Mouse (Mus musculus): ENCODE results near the gene Axdnd1.

Gene Axdnd1

DNA sequence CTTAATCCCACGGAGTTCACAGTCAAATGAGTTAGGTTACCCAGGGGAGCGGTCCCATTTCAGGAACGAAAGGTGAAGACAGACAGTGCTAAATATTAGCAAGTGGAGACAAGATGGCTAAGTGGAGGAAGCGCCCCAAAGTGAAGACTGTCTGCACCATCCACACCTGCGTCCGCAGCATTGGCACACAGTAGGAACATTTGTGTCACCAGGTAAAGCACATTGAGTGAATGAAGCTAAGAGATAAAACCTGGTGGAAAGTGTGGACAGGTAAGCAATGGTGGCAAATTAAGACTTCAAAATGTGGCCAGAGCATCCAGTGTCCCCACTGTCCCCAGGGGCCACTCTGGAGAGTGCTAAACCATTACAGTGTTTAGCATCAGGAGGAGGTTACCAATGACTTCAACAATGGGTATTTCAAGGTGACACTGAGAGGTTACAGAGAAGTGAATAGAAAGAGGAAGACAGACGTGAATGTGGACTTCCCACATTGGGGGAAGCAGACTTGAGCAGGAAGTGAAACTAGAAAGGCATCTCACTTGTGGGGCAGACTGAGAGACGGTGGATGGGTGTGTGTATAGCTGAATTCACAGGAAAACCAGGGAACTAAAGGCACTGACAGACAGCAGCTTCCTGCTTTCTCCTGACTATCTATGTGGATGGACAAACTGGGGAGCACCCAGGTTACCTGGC is 16.2 kb upstream of the Axdnd1 start:
- WGBS, result 92% methylated on average over 8 of the region's 8 CpGs

DNA sequence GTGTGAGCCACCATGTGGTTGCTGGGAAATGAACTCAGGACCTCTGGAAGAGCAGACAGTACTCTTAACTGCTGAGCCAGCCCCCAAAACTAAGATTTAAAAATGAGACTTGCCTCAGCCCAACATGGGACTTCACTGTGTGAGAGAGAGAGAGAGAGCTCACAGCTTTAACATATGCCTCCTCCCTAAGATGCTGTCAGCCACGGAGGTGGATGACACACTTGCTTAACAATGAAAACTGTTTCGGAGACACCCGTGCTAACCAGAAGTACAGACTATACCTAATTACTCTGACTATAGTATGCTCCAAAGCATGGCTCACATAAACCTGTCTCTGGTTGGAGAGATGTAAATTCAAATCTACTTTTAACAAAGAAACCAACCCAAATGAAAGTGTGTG is 12.5 kb upstream of the Axdnd1 start:
- 59% methylated on average over 3 of the region's 3 CpGs for WGBS

DNA sequence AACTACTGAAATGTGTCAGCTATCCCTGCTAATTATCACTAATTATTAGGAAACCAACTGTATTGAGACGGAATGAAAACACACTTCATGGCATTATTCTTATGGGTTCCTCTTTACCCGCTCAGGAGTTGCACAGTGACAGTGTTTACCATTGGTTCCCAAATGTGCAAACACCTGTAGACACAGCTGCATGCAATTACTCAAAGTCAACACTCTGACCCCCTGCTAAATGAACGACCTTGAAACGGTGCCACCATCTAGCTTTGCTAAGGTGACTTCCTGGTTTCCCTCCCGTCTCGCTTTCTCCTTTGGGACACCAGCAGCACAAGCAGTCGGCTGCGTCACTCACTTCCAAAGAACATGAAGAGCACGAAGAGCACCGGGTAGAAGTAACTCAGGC is 11.5 kb upstream of the Axdnd1 start:
- 86% methylated on average over 10 of the region's 10 CpGs for WGBS

DNA sequence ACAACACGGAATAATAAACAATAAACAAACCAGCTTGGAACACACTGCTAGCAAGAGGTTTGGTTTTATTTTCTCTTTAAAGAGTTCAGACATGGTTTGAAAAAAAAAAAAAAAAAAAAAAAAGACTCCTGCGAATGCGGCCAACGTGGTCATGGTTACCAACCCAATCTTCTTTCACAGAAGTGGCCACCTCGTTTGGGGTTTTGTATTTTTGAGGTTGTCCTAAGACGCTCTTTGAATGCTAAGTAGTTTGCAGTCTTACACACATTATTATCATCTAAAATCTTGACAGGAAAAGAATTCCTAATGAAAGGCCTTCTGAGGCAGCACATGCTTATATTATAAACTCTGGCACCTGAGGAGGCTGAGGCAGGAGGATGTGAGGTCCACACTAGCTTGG is 7.5 kb upstream of the Axdnd1 start:
- WGBS, result 54% methylated on average over 6 of the region's 6 CpGs

DNA sequence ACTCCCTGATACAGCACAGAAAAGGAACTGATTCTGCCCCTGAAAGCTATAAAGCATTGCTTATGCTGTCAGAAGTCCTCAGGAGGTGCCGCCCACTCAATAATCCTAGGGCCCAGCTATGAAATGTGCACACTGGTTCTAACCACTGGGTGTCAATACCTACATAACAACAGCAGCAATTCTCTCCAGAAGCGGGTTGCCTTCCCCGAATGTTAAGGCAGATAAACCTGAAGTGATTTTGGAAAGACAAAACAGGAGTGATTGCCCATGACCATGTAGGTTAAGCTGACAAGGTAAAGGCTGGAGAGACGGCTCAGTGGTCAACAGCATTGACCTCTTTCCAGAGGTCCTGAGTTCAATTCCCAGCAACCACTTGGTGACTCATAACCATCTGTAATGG is 4.8 kb upstream of the Axdnd1 start:
- 95% methylated on average over 4 of the region's 4 CpGs for WGBS

DNA sequence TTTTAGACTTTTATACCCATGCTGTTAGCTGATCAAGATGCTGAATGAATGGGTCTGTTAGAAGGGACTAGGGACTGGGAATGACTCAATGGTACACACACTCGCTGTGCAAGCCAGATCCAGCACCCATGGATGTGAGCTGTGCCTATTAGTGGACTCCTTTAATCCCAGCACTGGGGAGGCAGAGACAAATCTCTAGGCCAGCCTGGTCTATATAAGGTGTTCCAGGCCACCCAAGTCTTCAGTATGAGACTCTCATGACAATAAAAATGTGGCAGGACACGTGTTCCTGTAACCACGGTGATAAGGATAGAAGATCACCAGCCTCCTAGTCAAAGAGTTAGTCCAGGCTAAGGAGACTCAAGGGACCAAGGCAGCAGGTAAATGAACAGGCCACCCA is 3.1 kb upstream of the Axdnd1 start:
- 96% methylated on average over 3 of the region's 3 CpGs for WGBS

DNA sequence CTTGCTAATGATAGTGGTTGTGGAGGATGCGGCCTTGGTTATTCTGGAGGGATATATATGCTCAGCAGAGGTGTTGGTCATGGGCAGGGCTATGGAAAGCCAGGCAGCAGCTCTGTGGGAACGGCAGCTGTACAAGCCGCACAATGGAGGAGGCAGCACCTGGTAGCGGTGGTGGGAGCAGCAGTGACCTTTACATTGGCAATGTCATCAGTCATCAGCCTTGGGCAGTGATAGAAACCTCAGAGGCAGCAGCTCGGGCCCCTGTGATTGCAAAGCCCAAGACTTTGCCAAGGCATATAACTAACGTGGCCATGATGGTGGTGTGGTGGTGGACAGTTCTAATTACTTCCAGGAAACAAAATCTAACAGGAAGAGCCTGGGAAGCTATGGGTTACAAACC is 2.5 kb upstream of the Axdnd1 start:
- 93% methylated on average over 6 of the region's 6 CpGs for WGBS

DNA sequence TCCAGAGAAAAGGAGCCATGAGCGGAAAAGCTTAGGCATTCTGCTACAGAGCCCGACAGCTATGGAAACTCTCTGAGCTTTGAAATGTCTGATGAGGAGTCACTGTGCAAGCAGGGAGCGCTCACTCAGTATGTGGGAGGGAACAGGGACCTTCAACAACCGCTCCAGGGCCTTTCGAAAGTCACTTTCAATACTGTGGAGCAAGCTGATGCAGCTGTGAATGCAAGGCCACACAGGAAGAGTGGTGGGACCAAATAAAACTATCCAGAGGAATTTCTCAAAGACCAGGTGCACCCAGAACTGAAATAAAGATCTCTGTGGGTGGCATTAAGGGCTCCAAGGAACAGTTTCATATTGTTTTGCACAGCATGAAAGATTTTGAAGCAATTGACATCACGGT is 1.9 kb upstream of the Axdnd1 start:
- WGBS, result 80% methylated on average over 6 of the region's 6 CpGs

DNA sequence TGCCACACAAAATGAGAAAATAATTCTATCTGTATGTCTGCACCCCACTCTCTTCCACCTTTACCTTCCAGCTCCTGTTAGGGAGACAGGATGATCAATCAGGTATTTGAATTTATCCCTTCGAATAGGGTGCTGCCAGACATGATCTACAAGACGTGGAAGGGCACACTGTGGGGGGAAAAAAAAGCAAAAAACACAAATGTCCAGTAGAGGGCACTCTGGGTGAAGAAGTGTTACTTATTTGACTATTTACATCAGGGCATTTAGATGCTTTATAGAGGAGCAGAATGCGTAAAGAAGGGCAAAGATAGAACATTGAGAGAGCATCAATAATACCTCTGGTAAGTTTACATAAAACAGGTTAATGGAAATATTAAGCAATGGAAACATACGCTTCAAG is 2.8 kb downstream of the Axdnd1 start:
- 43% methylated on average over 4 of the region's 4 CpGs for WGBS

DNA sequence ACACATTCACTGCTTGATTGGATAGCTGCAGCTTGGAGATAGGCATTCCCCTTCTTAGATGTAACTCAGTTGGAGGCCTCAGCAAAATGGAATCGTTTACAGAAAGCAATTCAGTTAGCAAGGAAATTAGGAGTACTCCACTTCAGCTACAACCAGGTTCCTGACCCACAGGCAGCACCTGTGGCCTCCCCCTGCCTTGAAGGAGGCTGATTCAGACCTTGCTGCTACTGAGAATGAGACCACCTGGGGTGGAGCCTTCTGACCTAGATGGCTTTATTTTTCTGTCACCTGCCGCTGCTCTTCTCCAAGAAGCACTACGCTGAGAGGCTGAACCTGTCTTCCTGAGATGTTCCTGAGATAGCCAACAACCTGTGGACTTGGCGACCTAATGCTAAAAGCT is 12.4 kb downstream of the Axdnd1 start:
- WGBS, result 87% methylated on average over 4 of the region's 4 CpGs

DNA sequence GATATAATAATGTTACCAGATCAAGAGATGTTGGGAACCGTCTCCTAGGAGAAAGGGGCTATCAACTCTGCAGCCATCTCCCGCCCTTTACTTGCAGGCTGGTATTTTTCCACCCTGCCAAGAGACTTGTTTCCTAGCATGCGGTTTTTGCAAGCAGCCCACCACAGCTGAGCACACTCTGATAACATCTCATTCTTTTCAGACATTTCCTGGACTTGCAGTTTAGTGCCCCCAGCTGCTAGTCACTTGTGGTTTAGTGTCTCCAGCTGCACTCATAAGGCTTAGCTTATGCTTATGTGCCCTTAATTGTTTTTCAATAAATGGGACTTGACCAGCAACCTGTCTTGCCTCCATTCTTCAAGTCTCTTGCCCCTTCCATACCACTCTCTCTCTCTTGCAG is 13.0 kb downstream of the Axdnd1 start:
- 75% methylated on average over 3 of the region's 3 CpGs for WGBS

DNA sequence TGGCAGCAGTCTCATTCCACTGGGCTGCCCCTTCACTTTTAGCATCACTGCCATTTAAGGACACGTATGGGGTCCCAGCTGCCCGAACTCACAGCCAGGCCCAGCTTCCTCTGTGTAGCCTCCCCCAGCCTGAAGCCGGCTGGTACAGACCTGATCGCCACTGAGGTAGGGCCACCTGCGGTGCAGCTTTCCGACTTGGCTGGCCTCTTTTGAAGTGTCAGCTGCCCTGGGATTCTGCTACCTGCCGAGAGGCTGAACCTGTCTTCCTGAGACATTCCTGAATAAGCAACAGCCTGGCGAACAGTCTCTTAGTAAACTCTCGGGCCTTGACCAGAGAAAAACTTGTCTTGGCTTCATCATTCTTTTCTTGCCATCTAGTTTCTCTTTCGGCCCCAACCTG is 17.7 kb downstream of the Axdnd1 start:
- 66% methylated on average over 10 of the region's 10 CpGs for WGBS

DNA sequence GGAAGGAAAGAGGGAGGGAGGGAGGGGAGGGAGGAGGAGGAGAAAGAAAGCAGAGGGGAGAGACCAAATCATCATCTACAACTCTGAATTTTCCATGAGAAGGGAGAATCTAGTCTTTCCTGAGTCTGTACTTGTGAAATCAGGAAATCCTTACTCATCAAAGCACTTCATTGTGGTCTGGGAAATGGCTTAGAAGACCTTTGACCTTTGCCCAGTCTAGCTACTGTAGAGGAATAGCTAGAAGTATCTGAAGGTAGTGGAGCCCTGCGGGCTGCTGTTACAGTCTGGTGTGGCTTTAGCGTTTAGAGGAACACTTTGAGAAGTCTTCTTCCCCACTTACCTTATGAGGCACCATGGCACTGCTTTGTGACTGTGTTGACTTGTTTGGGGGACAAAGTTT is 18.5 kb downstream of the Axdnd1 start:
- WGBS, result 76% methylated on average over 2 of the region's 2 CpGs

DNA sequence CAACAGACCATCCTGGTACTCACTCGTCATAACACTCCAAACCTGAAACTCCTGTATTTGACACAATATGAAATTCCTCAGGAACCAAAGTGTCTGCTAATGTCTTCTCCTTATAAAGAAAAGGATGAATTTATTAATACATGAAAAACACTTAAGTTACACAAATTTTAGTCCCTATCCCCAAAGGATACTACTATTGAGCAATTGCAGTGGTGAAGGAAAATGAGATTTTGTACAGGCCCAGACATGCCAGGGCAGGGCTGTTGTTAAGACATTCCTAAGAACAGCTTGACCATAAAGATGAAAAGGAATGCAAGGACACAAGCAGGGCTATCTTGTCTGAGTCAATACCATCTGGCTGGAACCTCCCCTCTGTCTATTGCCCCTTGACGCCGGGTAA is 20.8 kb downstream of the Axdnd1 start:
- 95% methylated on average over 3 of the region's 3 CpGs for WGBS

DNA sequence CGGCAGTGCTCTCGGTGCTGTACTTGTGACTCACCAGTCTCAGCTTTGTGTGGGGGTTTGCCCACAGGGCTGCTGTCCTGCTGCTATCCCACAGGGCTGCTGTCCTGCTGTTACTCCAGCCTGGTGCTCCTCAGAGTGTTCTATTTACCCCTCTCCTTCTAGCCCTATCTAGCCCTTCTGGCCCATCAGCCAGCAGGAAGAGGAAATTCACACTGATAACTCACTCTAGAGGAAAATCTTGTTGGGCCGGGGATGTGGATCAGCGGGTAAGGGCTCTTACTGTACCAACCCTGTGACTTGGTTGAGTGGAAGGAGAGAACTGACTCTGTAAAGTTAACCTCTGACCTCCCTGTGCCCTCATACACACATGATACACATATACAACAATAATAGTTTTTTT is 27.8 kb downstream of the Axdnd1 start:
- WGBS, result 87% methylated on average over 4 of the region's 4 CpGs

DNA sequence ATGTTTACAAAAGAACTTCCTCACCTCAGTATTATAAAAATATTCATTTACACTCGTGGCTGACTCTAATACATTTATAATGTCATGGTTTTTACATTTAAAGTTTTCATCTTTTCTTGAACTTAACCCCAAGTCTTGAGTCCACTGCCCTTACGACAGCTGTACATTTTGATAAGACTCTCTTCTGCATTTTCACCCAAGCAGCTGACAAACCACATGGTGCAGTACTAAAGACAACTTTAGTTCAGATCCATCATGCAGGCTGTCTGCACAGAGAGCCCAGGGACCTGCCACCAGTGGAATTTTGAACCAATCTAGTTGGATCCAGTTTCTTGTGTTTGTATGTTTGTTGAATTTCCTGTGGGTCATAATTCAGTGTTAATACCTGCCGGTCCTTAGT is 34.1 kb downstream of the Axdnd1 start:
- WGBS, result 78% methylated on average over 3 of the region's 3 CpGs

DNA sequence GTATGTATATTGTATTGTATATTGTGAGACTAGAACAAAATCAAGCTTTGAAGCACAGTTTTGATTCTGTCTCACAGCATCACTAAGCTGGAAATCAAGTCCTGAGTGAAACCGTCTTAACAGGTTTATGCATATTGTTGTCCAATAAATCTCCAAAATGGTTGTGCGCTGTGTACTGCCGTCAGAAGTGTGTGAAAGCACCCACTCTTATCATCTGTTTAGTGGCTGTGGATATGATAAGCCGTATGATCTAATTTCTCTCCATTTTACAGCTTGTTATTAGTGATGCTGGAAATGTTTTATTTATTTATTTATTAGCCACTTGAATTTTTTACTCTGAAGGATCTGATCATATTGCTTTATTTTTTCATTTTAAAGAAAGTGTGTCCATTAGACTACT is 34.7 kb downstream of the Axdnd1 start:
- 88% methylated on average over 4 of the region's 4 CpGs for WGBS

DNA sequence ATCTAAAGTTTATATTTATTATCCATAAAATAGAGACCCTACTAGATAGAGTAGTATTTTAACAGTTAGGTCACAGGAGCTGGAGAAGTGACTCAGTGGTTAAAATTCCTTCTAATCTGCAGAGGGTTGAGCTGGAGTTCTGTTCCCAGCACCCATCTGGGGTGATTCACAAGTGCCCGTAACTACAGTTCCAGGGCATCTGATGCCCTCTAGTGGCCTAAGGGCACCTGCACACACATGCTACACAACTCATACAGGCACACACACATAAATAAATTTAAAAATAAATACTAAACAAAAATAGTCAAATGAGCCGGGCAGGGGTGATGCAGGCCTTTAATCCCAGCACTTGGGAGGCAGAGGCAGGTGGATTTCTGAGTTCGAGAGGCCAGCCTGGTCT is 39.7 kb downstream of the Axdnd1 start:
- 92% methylated on average over 3 of the region's 3 CpGs for WGBS

DNA sequence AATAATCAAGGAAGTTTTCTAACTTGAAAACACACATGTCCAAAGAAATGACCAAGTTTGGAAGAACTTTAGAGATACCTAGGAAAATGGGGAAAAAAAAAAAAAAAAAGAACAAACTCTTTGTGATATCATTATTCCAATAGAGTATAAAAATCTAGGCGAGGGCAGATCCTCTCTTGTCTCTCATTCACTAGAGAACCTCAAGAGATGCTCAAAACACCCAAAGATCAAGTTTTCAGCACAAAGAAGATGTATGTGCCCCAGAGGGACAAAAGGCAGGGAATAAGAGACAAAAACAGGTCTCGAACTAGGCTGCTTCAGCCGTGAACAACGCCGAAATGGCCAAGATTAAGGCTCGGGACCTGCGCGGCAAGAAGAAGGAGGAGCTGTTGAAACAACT is 55.2 kb downstream of the Axdnd1 start, which contains the start of gene Gm2000:
Gm2000 (plus strand) TSS at position 301 of the 400 bp plus-strand sequence.
- WGBS, result 93% methylated on average over 8 of the region's 8 CpGs

DNA sequence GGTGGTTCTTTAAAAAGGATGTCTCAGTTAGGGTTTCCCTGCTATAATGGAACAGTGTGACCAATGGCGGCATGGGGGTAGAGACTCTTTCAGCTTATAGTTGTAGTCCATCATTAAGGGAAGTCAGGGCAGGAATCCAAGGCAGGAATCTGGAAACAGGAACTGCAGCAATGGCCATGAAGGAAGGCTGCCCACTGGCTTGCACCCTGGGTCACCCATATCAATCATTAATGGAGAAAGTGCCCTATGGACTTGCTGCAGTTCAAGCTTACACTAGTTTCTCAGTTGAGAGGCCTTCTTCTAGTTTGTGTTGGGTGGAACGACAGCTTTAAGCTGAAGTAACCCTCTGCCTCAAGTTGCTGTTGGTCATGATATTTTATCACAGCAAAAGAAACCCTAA is 68.5 kb downstream of the Axdnd1 start:
- WGBS, result 93% methylated on average over 2 of the region's 2 CpGs

DNA sequence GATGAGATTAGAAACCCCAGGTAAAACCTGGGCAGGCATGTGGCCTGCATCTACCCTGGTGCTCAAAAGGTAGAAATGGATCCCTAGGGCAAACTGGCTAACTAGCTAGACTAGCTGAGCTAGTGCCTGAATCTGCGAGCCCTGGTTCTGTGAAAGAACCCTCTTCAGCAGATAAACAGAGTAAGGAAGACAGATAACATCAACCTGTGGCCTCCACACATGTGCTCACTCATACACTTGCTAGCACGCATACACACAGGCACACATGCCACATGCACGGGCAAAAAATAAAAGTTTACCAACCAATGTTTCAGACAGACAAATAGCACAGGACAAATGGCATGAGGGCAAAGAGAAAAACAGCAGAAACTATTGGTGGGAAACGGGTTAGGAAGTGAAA is 70.5 kb downstream of the Axdnd1 start:
- WGBS, result 91% methylated on average over 4 of the region's 4 CpGs

DNA sequence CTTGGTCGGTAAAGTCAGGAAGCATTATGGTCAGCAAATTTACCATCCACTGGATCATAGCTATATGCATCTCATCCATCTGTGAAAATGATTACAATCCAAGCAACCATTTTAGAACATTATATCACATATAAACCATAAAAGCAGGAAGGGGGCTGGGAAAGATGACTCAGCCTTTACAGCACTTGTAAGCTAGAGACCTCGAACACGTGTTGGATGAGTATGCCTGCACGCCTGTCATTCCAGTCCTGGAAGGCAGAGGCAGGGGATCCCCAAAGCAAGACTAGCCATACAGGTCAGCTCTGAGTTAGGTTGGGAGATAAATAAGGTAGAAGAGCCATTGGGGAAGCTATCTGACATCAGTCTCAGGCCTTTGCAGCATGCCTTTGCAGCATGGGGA is 71.9 kb downstream of the Axdnd1 start:
- 63% methylated on average over 4 of the region's 4 CpGs for WGBS

DNA sequence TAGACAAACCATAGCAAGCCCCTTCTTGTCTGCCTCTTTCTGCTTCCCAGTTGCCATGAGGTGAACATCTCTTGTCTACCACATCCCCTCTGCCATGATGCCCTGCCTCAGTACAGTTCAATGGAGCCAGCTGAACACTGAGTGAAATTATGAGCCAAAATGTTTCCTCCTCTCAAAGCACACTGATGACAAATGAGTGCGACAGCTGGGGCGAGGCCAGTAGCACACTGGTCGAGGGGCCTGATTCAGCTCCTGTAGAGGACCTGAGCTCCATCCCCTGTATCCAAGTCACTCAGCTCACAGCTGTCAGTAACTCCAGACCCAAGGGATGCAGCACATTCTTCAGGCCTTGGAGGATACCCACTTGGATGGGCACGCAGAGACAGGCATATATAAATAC is 75.3 kb downstream of the Axdnd1 start:
- WGBS, result 96% methylated on average over 4 of the region's 4 CpGs

DNA sequence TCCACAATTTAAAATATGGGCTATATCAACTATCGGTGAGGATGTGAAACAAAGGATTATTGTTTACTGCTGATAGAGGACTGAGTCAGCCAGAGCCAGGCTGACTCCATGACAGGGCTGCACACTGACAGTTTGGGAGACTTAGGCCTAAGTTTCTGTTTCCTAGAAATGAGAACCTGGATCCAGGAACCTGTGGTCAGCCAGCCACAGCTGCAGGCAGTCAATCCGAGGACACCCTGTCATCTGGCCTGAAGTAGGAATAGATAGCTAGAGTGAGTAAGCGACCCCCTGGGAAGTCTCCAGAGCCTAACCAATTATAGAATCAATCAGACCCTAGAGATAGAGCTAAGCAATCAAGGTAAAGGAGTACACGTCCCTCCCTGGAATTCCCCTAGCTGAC is 76.5 kb downstream of the Axdnd1 start:
- 75% methylated on average over 4 of the region's 4 CpGs for WGBS

Measured in cerebral cortex, adult 2 months (tissue).